Mouse (Mus musculus): ENCODE data around the gene Pip5k1c.

DNA sequence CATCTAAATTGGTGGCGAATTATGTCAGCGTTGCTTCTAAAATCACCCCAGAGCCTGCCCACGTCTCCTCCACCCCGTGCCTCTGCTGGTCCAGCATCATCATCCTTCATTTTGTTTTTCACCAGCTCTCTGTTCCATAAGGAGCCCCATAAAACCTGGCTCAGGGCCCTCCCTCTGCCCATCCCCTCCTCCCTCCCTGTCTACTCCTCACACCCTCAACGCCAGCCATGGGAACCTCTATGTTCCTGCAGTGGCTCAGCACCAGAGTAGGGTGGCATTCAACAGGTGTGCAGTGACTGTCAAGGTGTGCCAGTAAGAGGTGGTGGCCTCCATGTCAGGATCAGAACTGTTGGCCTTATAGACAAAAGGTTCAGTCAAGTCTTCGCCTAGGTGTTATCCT, 2.4 kb downstream of the Pip5k1c start:
- TF ChIP-seq POLR2A (IDR thresholded peaks at IDR 0.05; ENCODE audit: low read depth, low read length) (no peak), CTCF (conservative IDR thresholded peaks at IDR 0.05; ENCODE audit: insufficient read depth, insufficient read length, low read depth, low read length) (no peak)
